Mouse (Mus musculus) left cerebral cortex, adult 8-10 months (tissue): ENCODE measurements around the gene Nol9. TPM values are rescaled to one million over a fixed set of nuclear protein-coding genes. Genes with fewer than 3 reads are reported as not detected.

Source experiments
- DNase-seq, 2 experiments: peaks; one replicate each; pipeline ENCODE4 v3.0.0; 2022; ENCODE audit warnings: low spot score in 2 of 2
- total RNA-seq, 4 experiments: library from RNA; stranded (reverse); gene quantifications; 2 replicates each; pipeline ENCODE4 v1.2.4; 2022

The Nol9 gene
- 10 to 100 TPM; 15.7 to 18.2 (median 17.2) TPM for total RNA-seq

GRCm38 (mm10) chr4:152038985-152039830, at the start of gene Nol9:
Gene Nol9, plus strand, starts transcription at chr4:152039321.
- DNase-seq = peak; percentile 82 to 90

- no peak for DNase-seq
Measured at GRCm38 (mm10) chr4:151992091-151992490, 47.0 kb upstream of the Nol9 start.

GRCm38 (mm10) chr4:151993035-151993434, 46.1 kb upstream of the Nol9 start:
- no peak for DNase-seq

- no peak for DNase-seq
Measured at GRCm38 (mm10) chr4:151994228-151995171, 44.6 kb upstream of the Nol9 start.

GRCm38 (mm10) chr4:151995371-151996172, 43.5 kb upstream of the Nol9 start:
- DNase-seq = no peak

- DNase-seq = peak; percentile 89 to 99
Measured at GRCm38 (mm10) chr4:151996173-151996950, 42.8 kb upstream of the Nol9 start, which contains the start of gene Phf13. Gene Phf13, minus strand, starts transcription at chr4:151996258.

GRCm38 (mm10) chr4:151996951-151997222, 42.2 kb upstream of the Nol9 start:
- no peak for DNase-seq

GRCm38 (mm10) chr4:151997701-151998100, 41.4 kb upstream of the Nol9 start:
- no peak for DNase-seq

GRCm38 (mm10) chr4:151999481-151999880, 39.6 kb upstream of the Nol9 start:
- DNase-seq = no peak

- DNase-seq = no peak
Measured at GRCm38 (mm10) chr4:152000906-152001305, 38.2 kb upstream of the Nol9 start.

GRCm38 (mm10) chr4:152001335-152001734, 37.8 kb upstream of the Nol9 start:
- DNase-seq = no peak

- DNase-seq = no peak
Measured at GRCm38 (mm10) chr4:152002063-152002462, 37.1 kb upstream of the Nol9 start.

GRCm38 (mm10) chr4:152006137-152006536, 33.0 kb upstream of the Nol9 start:
- no peak for DNase-seq

- DNase-seq = no peak
Measured at GRCm38 (mm10) chr4:152006812-152007211, 32.3 kb upstream of the Nol9 start.

GRCm38 (mm10) chr4:152007481-152008147, 31.5 kb upstream of the Nol9 start:
- no peak for DNase-seq

GRCm38 (mm10) chr4:152008148-152008500, 31.0 kb upstream of the Nol9 start:
- no peak for DNase-seq

GRCm38 (mm10) chr4:152008622-152009075, 30.5 kb upstream of the Nol9 start, which contains the start of gene Klhl21:
Gene Klhl21, plus strand, starts transcription at chr4:152008803.
- peak; percentile 84 to 93 for DNase-seq

- peak; percentile 57 to 85 for DNase-seq
Measured at GRCm38 (mm10) chr4:152009076-152010051, 29.8 kb upstream of the Nol9 start.
